Comparison of ENCODE assay signal across 12 mouse cellular contexts in the genomic region with DNA sequence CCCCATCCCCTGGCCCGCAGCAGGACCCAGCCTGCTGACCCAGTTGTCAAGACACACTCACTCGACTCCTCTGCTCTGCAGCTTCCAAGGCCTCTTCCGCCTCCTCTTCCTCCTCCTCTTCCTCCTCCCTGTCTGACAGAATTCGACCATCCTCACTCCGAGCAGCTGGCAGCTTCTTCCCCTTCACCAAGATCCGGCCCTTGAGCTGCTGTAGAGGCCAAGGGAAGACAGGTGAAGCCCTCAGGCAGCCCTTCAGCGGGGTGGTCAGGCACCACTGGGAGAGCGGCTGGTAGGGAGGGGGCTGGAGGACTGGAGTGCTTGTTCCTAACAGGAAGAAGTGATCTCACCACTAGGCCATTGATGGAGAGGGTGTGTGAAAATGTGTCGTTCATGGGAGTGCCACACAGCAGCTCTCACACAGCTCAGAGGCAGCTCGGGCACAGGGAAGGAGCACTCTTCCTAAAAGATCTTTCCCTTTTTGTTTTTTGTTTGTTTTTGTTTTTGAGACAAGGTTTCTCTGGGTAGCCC. TPM values are rescaled to one million over a fixed set of nuclear protein-coding genes. Genes with fewer than 3 reads are reported as not detected.
DNase-seq lines count a peak whose midpoint lies in the region; ATAC-seq and TF ChIP-seq lines count a peak whose summit lies in the region.
"Had no signal": no experiment of that assay in that cellular context is flagged by ENCODE, and none has a peak within 500 bp of the region (broad histone marks: within the 10 kb centered on the region; RNA-seq: fewer than 3 reads in every experiment).

No protein-coding gene starts in this region.

- DNase-seq in adrenal gland, postnatal 14 days: peak; percentile 7
- no peak for DNase-seq in adrenal gland, postnatal 36 days
- no peak for DNase-seq in hindbrain, embryonic 10.5 days (ENCODE audit: low spot score)
- DNase-seq in ES-E14 (ENCODE audit: low read depth, low spot score): no peak
- no peak for DNase-seq in limb, embryonic 14.5 days (ENCODE audit: low spot score)
- no peak for DNase-seq in testis, postnatal 14 days (ENCODE audit: low spot score)
- DNase-seq: cerebellum, postnatal 25 days had no signal

- WGBS in hindbrain, embryonic 10.5 days: 22% methylated on average over 10 of the region's 10 CpGs
- 30% methylated on average over 8 of the region's 10 CpGs for WGBS in hindbrain, embryonic 16.5 days
- 18% methylated on average over 10 of the region's 10 CpGs for WGBS in limb, embryonic 14.5 days
- 37% methylated on average over 10 of the region's 10 CpGs for WGBS in neural tube, embryonic 15.5 days

- H3K9me3 ChIP-seq in hindbrain, embryonic 10.5 days: no peaks in the 10 kb centered on the region
- no peaks in the 10 kb centered on the region for H3K9me3 ChIP-seq in hindbrain, embryonic 16.5 days (ENCODE audit: control insufficient read depth, low read length)
- H3K9me3 ChIP-seq in ES-E14 (ENCODE audit: control insufficient read depth, insufficient read depth, low read depth, low read length): no peaks in the 10 kb centered on the region
- H3K9me3 ChIP-seq in limb, embryonic 14.5 days (ENCODE audit: control insufficient read depth, low read length): no peaks in the 10 kb centered on the region
- H3K9me3 ChIP-seq in neural tube, embryonic 15.5 days (replicated peaks): no peaks in the 10 kb centered on the region
- H3K9me3 ChIP-seq: G1E had no signal

- peaks cover 20% of the 10 kb centered on the region for H3K27me3 ChIP-seq in hindbrain, embryonic 10.5 days (ENCODE audit: insufficient read depth, poor library complexity, severe bottlenecking)
- peaks cover 1% of the 10 kb centered on the region; the same call in 1 of the 2 replicates for H3K27me3 ChIP-seq in hindbrain, embryonic 16.5 days (replicated peaks; ENCODE audit: control insufficient read depth, insufficient read depth, low read length)
- peaks cover 5% of the 10 kb centered on the region; the same call in 1 of the 2 replicates for H3K27me3 ChIP-seq in limb, embryonic 14.5 days (ENCODE audit: control insufficient read depth, insufficient read depth, low read length)
- H3K27me3 ChIP-seq in neural tube, embryonic 15.5 days (replicated peaks): peaks cover 6% of the 10 kb centered on the region; the same call in 1 of the 2 replicates

- H3K4me2 ChIP-seq in hindbrain, embryonic 16.5 days (ENCODE audit: low read length): no peak overlapping the region
- H3K4me2 ChIP-seq in limb, embryonic 14.5 days (replicated peaks; ENCODE audit: low read depth, low read length, severe bottlenecking): no peak overlapping the region
- H3K4me2 ChIP-seq in neural tube, embryonic 15.5 days: no peak overlapping the region

- H3K4me1 ChIP-seq in hindbrain, embryonic 10.5 days (replicated peaks): peaks cover 13% of the 10 kb centered on the region
- H3K4me1 ChIP-seq in hindbrain, embryonic 16.5 days (ENCODE audit: control insufficient read depth, insufficient read depth, low read depth, low read length): no peaks in the 10 kb centered on the region
- H3K4me1 ChIP-seq in ES-E14 (ENCODE audit: control insufficient read depth in 2 of 2, insufficient read depth in 2 of 2, low read length in 2 of 2, poor library complexity in 1 of 2): peaks cover 0 to 12% of the 10 kb centered on the region in 2 experiments; a peak in 1 of 4 replicates
- H3K4me1 ChIP-seq in limb, embryonic 14.5 days (ENCODE audit: control insufficient read depth, insufficient read depth, low read length): no peaks in the 10 kb centered on the region
- H3K4me1 ChIP-seq in neural tube, embryonic 15.5 days: no peaks in the 10 kb centered on the region; the same call in 1 of the 2 replicates

- no peak for ATAC-seq in hindbrain, embryonic 16.5 days
- no peak for ATAC-seq in limb, embryonic 14.5 days (ENCODE audit: low FRiP score, low read depth)
- no peak for ATAC-seq in neural tube, embryonic 15.5 days (ENCODE audit: low FRiP score)

- peaks cover 18% of the 10 kb centered on the region for H3K36me3 ChIP-seq in hindbrain, embryonic 10.5 days
- no peaks in the 10 kb centered on the region for H3K36me3 ChIP-seq in hindbrain, embryonic 16.5 days (ENCODE audit: control insufficient read depth, insufficient read depth, low read length)
- peaks cover 17% of the 10 kb centered on the region; the same call in 1 of the 2 replicates for H3K36me3 ChIP-seq in ES-E14 (ENCODE audit: control insufficient read depth, insufficient read depth, low read length, poor library complexity, severe bottlenecking)
- H3K36me3 ChIP-seq in limb, embryonic 14.5 days (ENCODE audit: control insufficient read depth, insufficient read depth, low read length): peaks cover 24% of the 10 kb centered on the region
- peaks cover 2% of the 10 kb centered on the region; the same call in 1 of the 2 replicates for H3K36me3 ChIP-seq in neural tube, embryonic 15.5 days

- TF ChIP-seq POLR2A in limb, embryonic 14.5 days (IDR thresholded peaks at IDR 0.05; ENCODE audit: borderline replicate concordance, extremely low read depth, insufficient read depth, insufficient read length): no peak

- no peak overlapping the region for H3K9ac ChIP-seq in hindbrain, embryonic 16.5 days (ENCODE audit: low read depth, low read length)
- 0 out of 2 replicates have a peak overlapping the region, but pooled peaks have one; percentile 30 for H3K9ac ChIP-seq in ES-E14 (ENCODE audit: insufficient read depth, low read depth, low read length, poor library complexity, severe bottlenecking)
- peak overlapping the region; percentile 4; the same call in 1 of the 2 replicates for H3K9ac ChIP-seq in limb, embryonic 14.5 days (ENCODE audit: low read depth, low read length, severe bottlenecking)
- H3K9ac ChIP-seq in neural tube, embryonic 15.5 days (replicated peaks): no peak overlapping the region

- in situ Hi-C loops in ES-E14 (cut with MboI; ENCODE audit: low sequenced_read_pairs in 2 of 2, unreplicated experiment in 2 of 2): no loop called here

- H3K27ac ChIP-seq in hindbrain, embryonic 10.5 days: peak overlapping the region; percentile 69; the same call in 1 of the 2 replicates
- H3K27ac ChIP-seq in hindbrain, embryonic 16.5 days (ENCODE audit: low read depth, low read length): no peak overlapping the region
- H3K27ac ChIP-seq in ES-E14 (ENCODE audit: insufficient read depth, low read depth, low read length, poor library complexity, severe bottlenecking): no peak overlapping the region
- H3K27ac ChIP-seq in limb, embryonic 14.5 days (replicated peaks; ENCODE audit: low read depth, low read length): no peak overlapping the region
- H3K27ac ChIP-seq in neural tube, embryonic 15.5 days (replicated peaks): no peak overlapping the region
- H3K27ac ChIP-seq: macrophage had no signal

- H3K4me3 ChIP-seq in hindbrain, embryonic 10.5 days: no peak overlapping the region
- H3K4me3 ChIP-seq in hindbrain, embryonic 16.5 days (ENCODE audit: low read length): no peak overlapping the region
- H3K4me3 ChIP-seq in ES-E14 (ENCODE audit: insufficient read depth in 1 of 2, low read depth in 1 of 2, low read length in 2 of 2, poor library complexity in 1 of 2, severe bottlenecking in 1 of 2): no peak overlapping the region
- H3K4me3 ChIP-seq in limb, embryonic 14.5 days (replicated peaks; ENCODE audit: low read length): no peak overlapping the region
- no peak overlapping the region for H3K4me3 ChIP-seq in neural tube, embryonic 15.5 days (replicated peaks)
- H3K4me3 ChIP-seq: erythroblast, embryonic 14.5 days had no signal

RNA-seq across cellular contexts. Expression of a gene that starts 26.6 kb away (rescaled TPM):
- 9.3 and 11.2 TPM in 2 replicates for total RNA-seq in adrenal gland, postnatal 14 days (2021)
- total RNA-seq in adrenal gland, postnatal 36 days (2021): 10 to 100 TPM; 10.1 to 11.1 TPM
- polyA plus RNA-seq in hindbrain, embryonic 10.5 days (2016; fragmentation: Nextera tagmentation; extraction: Ambion mirVana): 1.6 and 1.9 TPM in 2 replicates
- polyA plus RNA-seq in hindbrain, embryonic 16.5 days (2015; fragmentation: Nextera tagmentation; extraction: Ambion mirVana): 4.7 and 4.9 TPM in 2 replicates
- total RNA-seq in ES-E14 (2012; rRNA removed): 8.0 and 13.2 TPM in 2 replicates
- polyA plus RNA-seq in limb, embryonic 14.5 days (2012; rRNA removed): 10.3 and 13.2 TPM in 2 replicates
- 3.8 and 4.9 TPM in 2 replicates for polyA plus RNA-seq in limb, embryonic 14.5 days (2014; fragmentation: Nextera tagmentation; extraction: Ambion mirVana)
- 3.2 and 3.4 TPM in 2 replicates for polyA plus RNA-seq in neural tube, embryonic 15.5 days (2015; fragmentation: Nextera tagmentation; extraction: Ambion mirVana)
- polyA plus RNA-seq: G1E, macrophage had no signal

RNA-seq across cellular contexts. Expression of a gene that starts 26.6 kb away (rescaled TPM):
- total RNA-seq in adrenal gland, postnatal 14 days (2021): 77.8 and 84.9 TPM in 2 replicates
- 100 to 1,000 TPM; 118 to 127 TPM for total RNA-seq in adrenal gland, postnatal 36 days (2021)
- polyA plus RNA-seq in hindbrain, embryonic 10.5 days (2016; fragmentation: Nextera tagmentation; extraction: Ambion mirVana): 7.7 and 8.3 TPM in 2 replicates
- polyA plus RNA-seq in hindbrain, embryonic 16.5 days (2015; fragmentation: Nextera tagmentation; extraction: Ambion mirVana): 14.2 and 16.4 TPM in 2 replicates
- 14.0 and 19.7 TPM in 2 replicates for total RNA-seq in ES-E14 (2012; rRNA removed)
- 11.2 and 14.2 TPM in 2 replicates for polyA plus RNA-seq in limb, embryonic 14.5 days (2012; rRNA removed)
- 20.2 and 25.2 TPM in 2 replicates for polyA plus RNA-seq in limb, embryonic 14.5 days (2014; fragmentation: Nextera tagmentation; extraction: Ambion mirVana)
- 9.3 and 10.4 TPM in 2 replicates for polyA plus RNA-seq in neural tube, embryonic 15.5 days (2015; fragmentation: Nextera tagmentation; extraction: Ambion mirVana)

RNA-seq across cellular contexts. Expression of a gene that starts 41.2 kb away (rescaled TPM):
- 57.8 and 62.1 TPM in 2 replicates for total RNA-seq in adrenal gland, postnatal 14 days (2021)
- total RNA-seq in adrenal gland, postnatal 36 days (2021): 10 to 100 TPM; 68.8 to 72.2 TPM
- 1.7 and 2.3 TPM in 2 replicates for polyA plus RNA-seq in hindbrain, embryonic 10.5 days (2016; fragmentation: Nextera tagmentation; extraction: Ambion mirVana)
- polyA plus RNA-seq in hindbrain, embryonic 16.5 days (2015; fragmentation: Nextera tagmentation; extraction: Ambion mirVana): 4.1 and 4.7 TPM in 2 replicates
- total RNA-seq in ES-E14 (2012; rRNA removed): 20.0 and 29.1 TPM in 2 replicates
- 17.7 and 21.1 TPM in 2 replicates for polyA plus RNA-seq in limb, embryonic 14.5 days (2012; rRNA removed)
- 7.5 and 8.4 TPM in 2 replicates for polyA plus RNA-seq in limb, embryonic 14.5 days (2014; fragmentation: Nextera tagmentation; extraction: Ambion mirVana)
- 4.3 and 4.5 TPM in 2 replicates for polyA plus RNA-seq in neural tube, embryonic 15.5 days (2015; fragmentation: Nextera tagmentation; extraction: Ambion mirVana)

RNA-seq across cellular contexts. Expression of a gene that starts 46.7 kb away (rescaled TPM):
- 65.0 and 66.3 TPM in 2 replicates for total RNA-seq in adrenal gland, postnatal 14 days (2021)
- 10 to 100 TPM; 65.4 to 66.8 TPM for total RNA-seq in adrenal gland, postnatal 36 days (2021)
- 272 and 276 TPM in 2 replicates for polyA plus RNA-seq in hindbrain, embryonic 10.5 days (2016; fragmentation: Nextera tagmentation; extraction: Ambion mirVana)
- 132 and 192 TPM in 2 replicates for polyA plus RNA-seq in hindbrain, embryonic 16.5 days (2015; fragmentation: Nextera tagmentation; extraction: Ambion mirVana)
- 32.1 and 43.7 TPM in 2 replicates for total RNA-seq in ES-E14 (2012; rRNA removed)
- polyA plus RNA-seq in limb, embryonic 14.5 days (2012; rRNA removed): 182 and 259 TPM in 2 replicates
- 173 and 185 TPM in 2 replicates for polyA plus RNA-seq in limb, embryonic 14.5 days (2014; fragmentation: Nextera tagmentation; extraction: Ambion mirVana)
- polyA plus RNA-seq in neural tube, embryonic 15.5 days (2015; fragmentation: Nextera tagmentation; extraction: Ambion mirVana): 149 and 153 TPM in 2 replicates

RNA-seq across cellular contexts. Expression of a gene that starts 46.9 kb away (rescaled TPM):
- 88.8 and 93.1 TPM in 2 replicates for total RNA-seq in adrenal gland, postnatal 14 days (2021)
- 100 to 1,000 TPM; 100 to 114 TPM for total RNA-seq in adrenal gland, postnatal 36 days (2021)
- polyA plus RNA-seq in hindbrain, embryonic 10.5 days (2016; fragmentation: Nextera tagmentation; extraction: Ambion mirVana): 47.1 and 55.6 TPM in 2 replicates
- 28.8 and 30.4 TPM in 2 replicates for polyA plus RNA-seq in hindbrain, embryonic 16.5 days (2015; fragmentation: Nextera tagmentation; extraction: Ambion mirVana)
- total RNA-seq in ES-E14 (2012; rRNA removed): 57.1 and 61.0 TPM in 2 replicates
- polyA plus RNA-seq in limb, embryonic 14.5 days (2012; rRNA removed): 45.9 and 48.9 TPM in 2 replicates
- 50.2 and 53.9 TPM in 2 replicates for polyA plus RNA-seq in limb, embryonic 14.5 days (2014; fragmentation: Nextera tagmentation; extraction: Ambion mirVana)
- 33.8 and 39.3 TPM in 2 replicates for polyA plus RNA-seq in neural tube, embryonic 15.5 days (2015; fragmentation: Nextera tagmentation; extraction: Ambion mirVana)

Comparison
In these comparisons a context has a peak if more than half of its experiments do, and no peak if none do; other contexts are left out.
1. H3K9ac ChIP-seq: peak in ES-E14 (single experiment) and limb, embryonic 14.5 days (single experiment); none in hindbrain, embryonic 16.5 days (single experiment) and neural tube, embryonic 15.5 days (single experiment).